18 mouse cellular contexts compared by ENCODE assay signal in genomic region chr5:124989724-124990123, GRCm38 (mm10). TPM values are rescaled to one million over a fixed set of nuclear protein-coding genes. Genes with fewer than 3 reads are reported as not detected.
DNase-seq lines count a peak whose midpoint lies in the region; ATAC-seq and TF ChIP-seq lines count a peak whose summit lies in the region.
"Had no signal": no experiment of that assay in that cellular context is flagged by ENCODE, and none has a peak within 500 bp of the region (broad histone marks: within the 10 kb centered on the region; RNA-seq: fewer than 3 reads in every experiment).

No protein-coding gene starts in this region.

- H3K9ac ChIP-seq in kidney, embryonic 14.5 days (ENCODE audit: low read depth, low read length) = no peak overlapping the region
- H3K9ac ChIP-seq in lung, embryonic 15.5 days = no peak overlapping the region
- H3K9ac ChIP-seq: forebrain, embryonic 12.5 days; hindbrain, embryonic 15.5 days; intestine, embryonic 15.5 days; liver, embryonic 15.5 days; neural tube, embryonic 15.5 days had no signal

- no peak for ATAC-seq in kidney, embryonic 14.5 days (ENCODE audit: low FRiP score, low TSS enrichment)
- ATAC-seq in lung, embryonic 15.5 days (ENCODE audit: borderline replicate concordance, extremely low read depth, low FRiP score, low TSS enrichment) = peak; percentile 52; the same call in 1 of the 2 replicates
- ATAC-seq: intestine, embryonic 15.5 days had no signal

- H3K27me3 ChIP-seq in kidney, embryonic 14.5 days (ENCODE audit: control insufficient read depth, insufficient read depth, low read length) = no peaks in the 10 kb centered on the region
- H3K27me3 ChIP-seq in lung, embryonic 15.5 days = no peaks in the 10 kb centered on the region
- H3K27me3 ChIP-seq: forebrain, embryonic 12.5 days; hindbrain, embryonic 15.5 days; intestine, embryonic 15.5 days; neural tube, embryonic 15.5 days had no signal

- WGBS in kidney, embryonic 14.5 days = 90% methylated on average over 2 of the region's 2 CpGs
- WGBS in lung, embryonic 15.5 days = 55% methylated on average over 2 of the region's 2 CpGs
- 50% methylated on average over 2 of the region's 2 CpGs for WGBS in lung, adult 2 months

- no peaks in the 10 kb centered on the region for H3K36me3 ChIP-seq in kidney, embryonic 14.5 days (ENCODE audit: control insufficient read depth, insufficient read depth, low read length)
- no peaks in the 10 kb centered on the region for H3K36me3 ChIP-seq in lung, embryonic 15.5 days
- H3K36me3 ChIP-seq: forebrain, embryonic 12.5 days; hindbrain, embryonic 15.5 days; intestine, embryonic 15.5 days; liver, embryonic 15.5 days; neural tube, embryonic 15.5 days had no signal

- peak; percentile 28 for DNase-seq in kidney, adult 11 months
- no peak for DNase-seq in lung, adult 2 months
- DNase-seq in heart, postnatal 4 days = peak; percentile 31
- DNase-seq in layer of hippocampus, adult 18-20 months (ENCODE audit: low spot score in 2 of 2) = no peak
- DNase-seq in cerebellum, adult 9-10 months = no peak
- DNase-seq: adrenal gland, adult 2 months; cerebellum, adult 9-11 months; gastrocnemius, postnatal 25 days; midbrain, embryonic 14.5 days; thymus, postnatal 25 days had no signal

- TF ChIP-seq CTCF in lung, adult 2 months (IDR thresholded peaks at IDR 0.05; ENCODE audit: insufficient read depth, low read length) = no peak

- H3K4me2 ChIP-seq in kidney, embryonic 14.5 days (replicated peaks; ENCODE audit: low read depth, low read length) = no peak overlapping the region
- no peak overlapping the region for H3K4me2 ChIP-seq in lung, embryonic 15.5 days
- H3K4me2 ChIP-seq: forebrain, embryonic 12.5 days; hindbrain, embryonic 15.5 days; intestine, embryonic 15.5 days; liver, embryonic 15.5 days; neural tube, embryonic 15.5 days had no signal

- H3K4me1 ChIP-seq in kidney, embryonic 14.5 days (ENCODE audit: control insufficient read depth, insufficient read depth, low read length) = 0 out of 2 replicates have a peak, but pooled peaks cover 3% of the 10 kb centered on the region
- H3K4me1 ChIP-seq in lung, embryonic 15.5 days = peaks cover 27% of the 10 kb centered on the region
- 0 out of 2 replicates have a peak, but pooled peaks cover 2% of the 10 kb centered on the region for H3K4me1 ChIP-seq in lung, adult 2 months (ENCODE audit: control insufficient read depth, insufficient read depth, low read length)
- H3K4me1 ChIP-seq: forebrain, embryonic 12.5 days; hindbrain, embryonic 15.5 days; liver, embryonic 15.5 days; neural tube, embryonic 15.5 days had no signal

- no peak overlapping the region for H3K4me3 ChIP-seq in kidney, embryonic 14.5 days (ENCODE audit: low read length)
- H3K4me3 ChIP-seq in lung, embryonic 15.5 days = no peak overlapping the region
- no peak overlapping the region for H3K4me3 ChIP-seq in lung, adult 2 months (replicated peaks; ENCODE audit: extremely low read depth, low read depth, low read length)
- H3K4me3 ChIP-seq: forebrain, embryonic 12.5 days; hindbrain, embryonic 15.5 days; intestine, embryonic 15.5 days; liver, embryonic 15.5 days; megakaryocyte, embryonic 14.5 days; neural tube, embryonic 15.5 days had no signal

- no peak for TF ChIP-seq POLR2A in lung, adult 2 months (IDR thresholded peaks at IDR 0.05; ENCODE audit: borderline replicate concordance, extremely low read depth, low read depth, low read length)

- no peak overlapping the region for H3K27ac ChIP-seq in kidney, embryonic 14.5 days (ENCODE audit: low read depth, low read length)
- no peak overlapping the region for H3K27ac ChIP-seq in lung, embryonic 15.5 days
- H3K27ac ChIP-seq: forebrain, embryonic 12.5 days; hindbrain, embryonic 15.5 days; intestine, embryonic 15.5 days; liver, embryonic 15.5 days; neural tube, embryonic 15.5 days had no signal

- H3K9me3 ChIP-seq in kidney, embryonic 14.5 days (ENCODE audit: control insufficient read depth, low read length) = no peaks in the 10 kb centered on the region
- H3K9me3 ChIP-seq in lung, embryonic 15.5 days = no peaks in the 10 kb centered on the region
- H3K9me3 ChIP-seq: forebrain, embryonic 12.5 days; hindbrain, embryonic 15.5 days; intestine, embryonic 15.5 days; liver, embryonic 15.5 days; neural tube, embryonic 15.5 days had no signal

RNA-seq across cellular contexts. Expression of gene Rflna, which starts 13.3 kb away (rescaled TPM):
- 3.8 and 4.8 TPM in 2 replicates for polyA plus RNA-seq in kidney, embryonic 14.5 days (2014; fragmentation: Nextera tagmentation; extraction: Ambion mirVana)
- 6.4 and 7.7 TPM in 2 replicates for polyA plus RNA-seq in lung, embryonic 15.5 days (2015; fragmentation: Nextera tagmentation; extraction: Ambion mirVana)
- 20.2 and 26.0 TPM in 2 replicates for polyA plus RNA-seq in lung, adult 2 months (2012; rRNA removed)
- 1 to 10 TPM; 1.2 to 1.3 TPM for total RNA-seq in heart, postnatal 4 days (2021)
- under 1 TPM; 0.37 to 0.38 TPM for total RNA-seq in layer of hippocampus, adult 18-20 months (2021)

Comparison
In these comparisons a context has a peak if more than half of its experiments do, and no peak if none do; other contexts are left out.
1. DNase-seq: peak in kidney, adult 11 months (single experiment) and heart, postnatal 4 days (single experiment); none in lung, adult 2 months (single experiment), layer of hippocampus, adult 18-20 months (0 of 2) and cerebellum, adult 9-10 months (single experiment).